Mouse (Mus musculus) forebrain, embryonic 13.5 days (tissue): ENCODE data around the gene Cdkn2aipnl. TPM values are rescaled to one million over a fixed set of nuclear protein-coding genes. Genes with fewer than 3 reads are reported as not detected.

Experiments used
- ATAC-seq: fragments of 200-750 bp; cut with Nextera tagmentation; 2 replicates; pipeline ENCODE4 v1.8.0; 2017
- H3K27ac ChIP-seq: fragments of 300-500 bp; sonication (generic); 2 replicates; pipeline ENCODE4 v1.5.1; 2015; ENCODE audit warnings: inconsistent platforms, mild to moderate bottlenecking, moderate library complexity
- H3K27me3 ChIP-seq: fragments of 300-500 bp; sonication (generic); 2 replicates; pipeline ENCODE4 v1.6.1; 2015; ENCODE audit warnings: mild to moderate bottlenecking, inconsistent platforms
- H3K36me3 ChIP-seq: fragments of 300-500 bp; sonication (generic); 2 replicates; pipeline ENCODE4 v1.6.1; 2015; ENCODE audit warnings: mild to moderate bottlenecking, inconsistent platforms; ENCODE audit not compliant: poor library complexity, severe bottlenecking
- H3K4me1 ChIP-seq: fragments of 300-500 bp; sonication (generic); 2 replicates; pipeline ENCODE4 v1.6.1; 2015; ENCODE audit warnings: inconsistent platforms
- H3K4me2 ChIP-seq: fragments of 300-500 bp; sonication (generic); 2 replicates; pipeline ENCODE4 v1.6.1; 2015; ENCODE audit warnings: inconsistent platforms, mild to moderate bottlenecking, moderate library complexity
- H3K4me3 ChIP-seq: fragments of 300-500 bp; sonication (generic); 2 replicates; pipeline ENCODE4 v1.5.1; 2015; ENCODE audit warnings: mild to moderate bottlenecking, inconsistent platforms
- H3K9ac ChIP-seq: fragments of 300-500 bp; sonication (generic); 2 replicates; pipeline ENCODE4 v1.6.1; 2015; ENCODE audit warnings: mild to moderate bottlenecking, inconsistent platforms
- H3K9me3 ChIP-seq: fragments of 300-500 bp; sonication (generic); replicated peaks from 2 replicates; pipeline ENCODE4 v1.6.1; 2016; ENCODE audit warnings: inconsistent platforms
- WGBS: fragments of 180-500 bp; shearing (Covaris S2); methylation state at CpG from one replicate; pipeline ENCODE4 v1.1.7; 2015; 5-methylcytosine and 5-hydroxymethylcytosine counted together
- polyA plus RNA-seq: library from polyadenylated mRNA; unstranded; fragments of >200 nt; fragmentation: Nextera tagmentation; extraction: Ambion mirVana; gene quantifications from 2 replicates; pipeline ENCODE4 v1.2.1, GENCODE M21; 2015

Gene Cdkn2aipnl
- polyA plus RNA-seq, 1 experiment from 2014 or later: 114 TPM

DNA sequence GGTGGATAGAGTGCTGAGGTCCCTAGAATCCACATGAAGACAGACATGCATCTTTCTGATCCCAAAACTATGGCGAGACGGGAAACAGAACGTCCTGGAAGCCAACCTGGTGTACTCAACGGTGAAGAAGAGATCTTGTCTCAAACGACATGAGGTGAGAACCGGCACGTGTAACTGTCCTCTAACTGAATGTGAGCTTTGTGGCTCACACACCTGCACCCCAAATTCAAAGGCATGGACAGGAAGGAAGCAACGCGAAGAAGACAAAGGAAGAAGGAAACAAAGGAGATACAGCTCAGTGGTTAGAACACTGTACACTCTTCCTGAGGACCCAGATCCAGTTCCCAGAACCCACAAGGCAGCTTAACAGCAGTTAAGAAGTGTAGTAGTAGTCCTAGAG, 17.5 kb upstream of the Cdkn2aipnl start:
- no peak overlapping the region for H3K27ac ChIP-seq
- H3K9me3 ChIP-seq: no peaks in the 10 kb centered on the region
- no peak overlapping the region for H3K4me2 ChIP-seq
- H3K9ac ChIP-seq: no peak overlapping the region
- no peaks in the 10 kb centered on the region for H3K36me3 ChIP-seq
- 90% methylated on average over 9 of the region's 9 CpGs for WGBS
- ATAC-seq: no peak
- no peak overlapping the region for H3K4me3 ChIP-seq
- no peaks in the 10 kb centered on the region for H3K4me1 ChIP-seq
- no peaks in the 10 kb centered on the region for H3K27me3 ChIP-seq

DNA sequence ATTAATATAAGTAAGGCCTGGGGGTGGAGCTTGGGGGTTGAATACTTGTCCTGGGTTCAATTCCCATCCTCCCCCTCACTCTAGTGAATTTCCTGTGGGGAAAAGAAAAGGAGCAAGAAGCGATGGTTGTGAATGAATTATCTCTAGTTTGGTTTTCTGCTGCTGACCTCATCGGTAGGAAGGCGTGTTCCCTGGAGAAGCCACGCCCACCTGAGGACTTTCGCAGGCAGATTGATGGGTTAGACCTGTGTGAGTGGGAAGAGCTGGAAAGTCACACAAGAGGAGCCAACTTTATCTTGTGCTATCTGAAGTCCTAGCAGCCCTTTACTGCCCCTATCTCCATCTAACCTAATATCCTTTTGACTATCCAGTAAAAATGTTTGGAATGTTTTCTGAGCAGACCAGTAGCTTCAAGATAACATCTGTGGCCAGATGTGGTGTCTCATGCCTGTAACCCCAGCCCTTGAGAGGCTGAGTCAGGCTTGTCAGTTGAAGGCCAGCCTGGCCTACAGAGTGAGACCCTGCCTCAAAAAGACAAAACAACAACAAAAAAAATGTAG, 15.5 kb upstream of the Cdkn2aipnl start:
- H3K4me3 ChIP-seq: no peak overlapping the region
- no peaks in the 10 kb centered on the region for H3K36me3 ChIP-seq
- ATAC-seq: no peak
- WGBS: 63% methylated on average over 5 of the region's 5 CpGs
- no peak overlapping the region for H3K4me2 ChIP-seq
- H3K9me3 ChIP-seq: no peaks in the 10 kb centered on the region
- no peak overlapping the region for H3K9ac ChIP-seq
- no peaks in the 10 kb centered on the region for H3K4me1 ChIP-seq
- H3K27me3 ChIP-seq: no peaks in the 10 kb centered on the region
- H3K27ac ChIP-seq: no peak overlapping the region

DNA sequence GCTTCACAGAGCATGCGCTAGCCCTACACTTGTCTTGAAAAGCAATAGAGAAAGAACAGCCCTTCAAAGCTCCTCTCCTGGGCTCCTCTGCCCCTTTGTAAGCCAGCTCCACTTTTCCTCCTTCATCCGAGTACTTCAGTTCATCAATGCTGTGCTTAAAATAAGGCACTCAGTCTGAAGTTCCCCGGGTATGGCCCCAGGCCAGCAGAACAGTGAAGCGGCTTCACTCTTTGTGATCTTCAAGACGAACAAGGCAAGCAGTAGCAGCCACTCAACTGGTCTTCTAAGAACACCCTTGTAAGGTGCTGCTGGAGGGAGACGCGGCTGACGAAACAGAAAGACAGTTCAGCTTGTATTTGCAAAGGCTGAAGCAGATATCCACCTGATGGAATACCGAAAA, 11.3 kb upstream of the Cdkn2aipnl start:
- Histone ChIP-seq H3K4me1 (no peaks in the 10 kb centered on the region), H3K9ac (no peak overlapping the region), H3K4me2 (no peak overlapping the region), H3K4me3 (no peak overlapping the region), H3K36me3 (no peaks in the 10 kb centered on the region), H3K9me3 (no peaks in the 10 kb centered on the region), H3K27ac (no peak overlapping the region), H3K27me3 (no peaks in the 10 kb centered on the region)
- ATAC-seq: no peak
- WGBS: 77% methylated on average over 9 of the region's 9 CpGs

DNA sequence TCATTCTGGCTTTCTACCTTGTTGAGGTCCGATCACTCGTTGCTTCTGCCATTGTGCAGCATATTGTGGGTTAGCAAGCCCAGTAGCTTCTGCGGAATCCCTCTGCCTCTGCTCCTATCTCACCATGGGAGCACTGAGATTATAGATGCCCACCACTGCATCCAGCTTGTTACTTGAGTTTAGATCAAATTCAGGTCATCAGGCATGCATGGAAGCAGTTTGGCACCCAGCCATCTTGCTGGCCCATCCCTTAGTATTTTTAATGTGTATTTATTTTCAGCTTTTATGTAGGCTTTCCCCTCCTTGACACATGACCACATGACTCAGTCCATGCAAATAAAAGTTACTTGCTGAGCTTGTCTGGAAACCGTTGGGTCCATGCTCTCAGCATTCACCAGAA, 9.7 kb upstream of the Cdkn2aipnl start:
- Histone ChIP-seq H3K4me2 (no peak overlapping the region), H3K9ac (no peak overlapping the region), H3K4me1 (no peaks in the 10 kb centered on the region), H3K27ac (no peak overlapping the region), H3K9me3 (no peaks in the 10 kb centered on the region), H3K4me3 (no peak overlapping the region), H3K27me3 (no peaks in the 10 kb centered on the region), H3K36me3 (no peaks in the 10 kb centered on the region)
- no peak for ATAC-seq
- WGBS: 84% methylated on average over 4 of the region's 4 CpGs

DNA sequence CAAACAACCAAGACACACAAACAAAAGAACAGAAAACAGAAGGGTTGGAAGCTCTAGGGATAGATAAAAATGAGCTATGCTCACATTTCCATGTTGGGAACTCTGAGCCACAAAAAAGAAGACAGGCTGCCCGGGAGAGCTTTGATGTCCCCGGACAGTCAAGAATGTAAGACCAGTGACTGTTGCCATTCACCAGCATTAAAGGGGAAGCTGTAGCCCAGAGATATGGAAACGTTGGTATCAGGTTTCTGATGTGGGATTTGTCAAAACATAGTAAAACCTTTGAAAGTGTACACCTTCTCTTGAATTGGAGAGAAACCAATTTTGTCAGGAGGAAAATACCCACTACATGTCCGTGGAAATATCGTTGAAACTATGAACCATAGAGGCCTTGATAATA, 8.0 kb upstream of the Cdkn2aipnl start:
- Histone ChIP-seq H3K27ac (no peak overlapping the region), H3K4me2 (no peak overlapping the region), H3K4me1 (no peaks in the 10 kb centered on the region), H3K27me3 (no peaks in the 10 kb centered on the region), H3K36me3 (no peaks in the 10 kb centered on the region), H3K9me3 (no peaks in the 10 kb centered on the region), H3K4me3 (no peak overlapping the region), H3K9ac (no peak overlapping the region)
- no peak for ATAC-seq
- 92% methylated on average over 5 of the region's 5 CpGs for WGBS

DNA sequence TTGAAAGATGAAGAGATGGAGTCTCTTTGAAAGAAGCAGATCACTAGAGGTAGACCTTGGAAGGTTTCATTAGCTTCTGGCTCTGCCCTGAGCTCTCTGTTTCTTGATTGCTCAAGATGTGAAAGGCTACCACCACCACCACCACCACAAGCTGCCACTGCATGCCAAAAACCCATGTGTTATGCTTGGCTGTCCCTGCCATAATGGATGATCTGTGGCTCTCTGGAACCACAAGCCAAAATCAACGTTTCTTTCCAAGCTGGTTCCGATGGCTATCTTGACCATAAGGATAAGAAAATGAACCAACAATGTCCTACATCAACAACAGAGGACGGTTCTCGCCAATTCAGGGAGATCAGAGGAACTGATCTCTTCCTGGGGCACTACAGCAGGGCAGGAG, 7.4 kb upstream of the Cdkn2aipnl start:
- Histone ChIP-seq H3K9me3 (no peaks in the 10 kb centered on the region), H3K27ac (no peak overlapping the region), H3K4me2 (no peak overlapping the region), H3K9ac (no peak overlapping the region), H3K4me1 (no peaks in the 10 kb centered on the region), H3K27me3 (no peaks in the 10 kb centered on the region), H3K4me3 (no peak overlapping the region), H3K36me3 (no peaks in the 10 kb centered on the region)
- 94% methylated on average over 4 of the region's 4 CpGs for WGBS
- ATAC-seq: no peak

DNA sequence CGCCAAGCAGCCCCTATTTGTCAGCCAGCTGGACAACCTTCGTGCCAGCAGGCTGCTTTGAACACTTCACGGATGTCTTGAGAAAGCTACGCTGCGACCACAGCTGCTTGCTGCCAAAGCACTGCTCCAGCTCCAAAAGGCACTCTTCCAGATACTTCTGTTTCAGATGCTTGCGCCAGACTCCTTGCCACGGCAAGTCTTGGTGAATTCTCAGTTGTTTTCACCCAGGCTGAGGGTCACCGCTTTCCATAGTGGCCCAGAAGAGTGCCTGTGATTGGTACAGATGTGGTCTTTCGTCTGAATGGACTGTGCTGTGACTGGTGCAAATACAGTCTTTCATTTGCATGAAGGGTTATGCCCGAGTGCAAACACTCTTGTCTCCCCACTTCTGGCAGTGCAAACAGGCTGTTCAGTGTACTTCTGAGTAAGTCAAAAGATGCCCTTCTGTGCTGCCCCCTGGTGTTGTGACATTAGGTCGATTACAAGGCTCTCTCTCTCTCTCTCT, 6.4 kb upstream of the Cdkn2aipnl start:
- no peak for ATAC-seq
- no peaks in the 10 kb centered on the region for H3K36me3 ChIP-seq
- H3K4me2 ChIP-seq: no peak overlapping the region
- WGBS: 62% methylated on average over 11 of the region's 11 CpGs
- no peaks in the 10 kb centered on the region for H3K9me3 ChIP-seq
- H3K9ac ChIP-seq: no peak overlapping the region
- no peaks in the 10 kb centered on the region for H3K4me1 ChIP-seq
- no peaks in the 10 kb centered on the region for H3K27me3 ChIP-seq
- H3K27ac ChIP-seq: no peak overlapping the region
- H3K4me3 ChIP-seq: no peak overlapping the region

DNA sequence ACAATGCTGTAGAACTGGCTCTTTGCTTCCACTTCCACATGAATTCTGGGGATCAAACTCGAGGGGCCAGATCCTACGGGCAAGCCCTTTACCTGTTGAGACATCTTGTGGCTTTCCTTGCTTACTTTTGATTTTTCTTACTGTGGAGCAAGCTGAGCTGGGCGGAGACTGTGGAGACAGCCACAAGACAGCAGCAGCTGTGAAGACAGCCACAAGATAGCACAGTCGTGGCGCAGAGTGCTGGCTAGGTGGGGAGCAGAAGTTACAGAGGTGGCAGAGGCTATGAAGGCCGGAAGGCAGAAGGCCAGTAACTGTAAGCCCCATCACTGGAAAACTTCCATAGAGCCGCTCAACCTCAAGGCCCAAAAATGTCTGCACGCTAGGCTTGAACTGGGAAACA, 5.7 kb upstream of the Cdkn2aipnl start:
- no peaks in the 10 kb centered on the region for H3K9me3 ChIP-seq
- H3K4me1 ChIP-seq: no peaks in the 10 kb centered on the region
- no peak overlapping the region for H3K4me2 ChIP-seq
- no peak overlapping the region for H3K27ac ChIP-seq
- no peaks in the 10 kb centered on the region for H3K27me3 ChIP-seq
- no peak for ATAC-seq
- WGBS: 94% methylated on average over 8 of the region's 8 CpGs
- H3K36me3 ChIP-seq: no peaks in the 10 kb centered on the region
- H3K9ac ChIP-seq: no peak overlapping the region
- no peak overlapping the region for H3K4me3 ChIP-seq

DNA sequence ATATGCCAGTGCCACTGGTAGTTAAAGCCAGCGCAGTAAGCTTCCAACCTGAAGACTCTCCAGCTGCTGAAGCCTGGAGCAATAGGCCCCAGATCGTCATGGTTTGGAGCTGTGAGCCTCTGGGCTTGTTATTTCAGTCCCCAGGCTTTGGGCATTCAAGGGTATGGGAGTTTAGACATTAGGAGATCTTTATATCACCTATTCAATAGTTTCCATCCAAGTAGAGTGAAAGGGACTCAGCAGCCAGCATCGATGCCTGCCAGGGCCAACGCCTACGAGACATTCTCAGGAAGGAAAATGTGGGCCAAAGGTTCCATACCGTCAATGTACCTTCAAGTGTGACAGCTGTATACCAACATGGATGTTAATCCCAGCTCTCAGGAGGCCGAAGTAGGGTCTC, 5.2 kb upstream of the Cdkn2aipnl start:
- no peaks in the 10 kb centered on the region for H3K36me3 ChIP-seq
- no peaks in the 10 kb centered on the region for H3K27me3 ChIP-seq
- H3K4me3 ChIP-seq: no peak overlapping the region
- no peak overlapping the region for H3K9ac ChIP-seq
- no peak overlapping the region for H3K27ac ChIP-seq
- 92% methylated on average over 7 of the region's 7 CpGs for WGBS
- no peak for ATAC-seq
- H3K4me1 ChIP-seq: no peaks in the 10 kb centered on the region
- H3K9me3 ChIP-seq: no peaks in the 10 kb centered on the region
- H3K4me2 ChIP-seq: no peak overlapping the region

DNA sequence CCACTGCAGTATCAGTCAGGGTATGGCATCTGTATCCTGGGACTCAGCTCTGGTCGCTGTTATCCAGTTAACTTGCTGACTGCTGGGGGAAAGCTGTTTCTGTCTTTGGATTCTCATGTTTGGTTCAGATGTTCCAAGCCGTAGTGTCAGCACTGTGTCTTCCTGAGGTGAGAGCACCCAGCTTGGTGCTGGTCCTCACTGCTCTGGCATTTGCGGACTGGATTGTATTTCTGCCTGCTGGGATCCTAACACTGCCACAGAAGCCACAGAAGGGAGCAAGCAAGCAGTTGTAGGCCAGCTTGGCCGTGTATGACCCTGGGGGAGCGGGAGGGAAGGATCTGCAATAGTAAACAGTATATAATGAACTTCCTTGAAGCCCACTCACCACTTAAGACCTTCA, 810 bp upstream of the Cdkn2aipnl start:
- H3K4me1 ChIP-seq: peaks cover 9% of the 10 kb centered on the region
- H3K27ac ChIP-seq: no peak overlapping the region
- no peak for ATAC-seq
- 81% methylated on average over 5 of the region's 5 CpGs for WGBS
- no peak overlapping the region for H3K4me2 ChIP-seq
- no peaks in the 10 kb centered on the region for H3K27me3 ChIP-seq
- no peak overlapping the region for H3K4me3 ChIP-seq
- H3K9me3 ChIP-seq: no peaks in the 10 kb centered on the region
- no peak overlapping the region for H3K9ac ChIP-seq
- H3K36me3 ChIP-seq: peaks cover 21% of the 10 kb centered on the region

DNA sequence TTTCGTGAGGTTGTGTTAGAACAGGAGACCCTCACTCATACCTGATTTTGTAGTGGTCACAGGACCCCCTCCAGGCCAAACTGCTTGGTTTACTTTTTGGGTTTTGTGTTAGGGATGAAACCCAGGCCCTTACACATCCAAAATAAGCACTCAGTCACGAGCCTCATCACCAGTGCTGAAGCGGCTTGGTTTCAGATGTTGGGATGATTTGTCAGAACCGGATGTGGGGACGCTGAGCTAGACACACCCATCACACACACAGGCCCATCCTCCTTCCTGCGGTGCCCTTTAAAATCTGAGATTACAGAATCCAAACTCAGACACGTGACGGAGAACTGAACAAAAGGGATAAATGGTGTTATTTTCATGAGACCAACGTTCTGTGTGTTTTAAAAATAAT, 1.4 kb downstream of the Cdkn2aipnl start:
- peak overlapping the region; percentile 16; the same call in 1 of the 2 replicates for H3K4me2 ChIP-seq

DNA sequence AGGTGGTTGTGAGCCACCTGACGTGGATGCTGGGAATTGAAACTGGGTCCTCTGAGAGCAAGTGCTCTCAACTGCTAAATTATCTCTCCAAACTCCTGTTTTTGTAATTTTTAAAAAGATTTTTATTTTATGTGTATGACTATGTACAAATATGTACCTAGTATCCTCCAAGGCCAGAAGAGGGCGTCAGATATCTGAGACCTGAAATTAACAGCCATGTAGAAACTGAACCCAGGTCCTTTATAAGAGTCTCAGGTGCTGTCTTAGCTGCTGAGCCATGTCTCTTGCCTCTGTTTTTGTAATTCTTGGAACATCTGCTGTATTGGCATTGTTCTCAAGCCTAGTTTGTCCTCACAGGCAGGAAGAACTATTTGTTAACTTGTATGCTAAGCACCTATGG, 2.0 kb downstream of the Cdkn2aipnl start:
- Histone ChIP-seq H3K27ac (no peak overlapping the region), H3K36me3 (peaks cover 47% of the 10 kb centered on the region), H3K4me3 (no peak overlapping the region), H3K9me3 (no peaks in the 10 kb centered on the region), H3K4me2 (no peak overlapping the region), H3K27me3 (no peaks in the 10 kb centered on the region), H3K9ac (no peak overlapping the region), H3K4me1 (peaks cover 9% of the 10 kb centered on the region)
- WGBS: 87% methylated on average over 2 of the region's 2 CpGs
- ATAC-seq: no peak

More for the DNA sequence above, 1.4 kb downstream of the Cdkn2aipnl start:
- Histone ChIP-seq H3K4me3 (no peak overlapping the region), H3K27me3 (no peaks in the 10 kb centered on the region), H3K9me3 (no peaks in the 10 kb centered on the region), H3K27ac (no peak overlapping the region), H3K9ac (no peak overlapping the region), H3K4me1 (peaks cover 9% of the 10 kb centered on the region), H3K36me3 (peaks cover 43% of the 10 kb centered on the region)
- WGBS: 97% methylated on average over 9 of the region's 9 CpGs
- no peak for ATAC-seq

DNA sequence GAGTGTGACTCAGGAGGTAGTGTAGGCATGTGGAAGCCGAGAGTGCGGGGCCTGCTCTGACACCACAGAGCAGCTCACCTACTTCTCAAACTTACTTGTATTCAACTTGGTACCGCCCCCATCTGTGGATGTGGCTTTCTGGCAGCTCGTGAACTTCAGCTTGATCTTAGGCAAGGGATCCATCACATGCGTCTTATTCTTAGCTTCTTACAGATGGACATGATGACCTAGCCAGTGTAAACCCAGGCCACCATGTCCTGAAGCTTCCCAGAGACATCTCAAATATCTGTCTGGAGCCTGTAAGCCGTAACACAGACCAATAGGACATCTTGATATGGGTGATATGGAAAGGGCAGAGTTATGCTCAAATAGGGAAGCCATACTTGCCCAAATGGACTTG, 4.2 kb downstream of the Cdkn2aipnl start:
- H3K27me3 ChIP-seq: no peaks in the 10 kb centered on the region
- H3K9ac ChIP-seq: no peak overlapping the region
- no peak overlapping the region for H3K4me2 ChIP-seq
- ATAC-seq: no peak
- WGBS: 96% methylated on average over 6 of the region's 6 CpGs
- H3K4me1 ChIP-seq: peaks cover 9% of the 10 kb centered on the region
- H3K4me3 ChIP-seq: no peak overlapping the region
- H3K36me3 ChIP-seq: peaks cover 63% of the 10 kb centered on the region
- no peak overlapping the region for H3K27ac ChIP-seq
- H3K9me3 ChIP-seq: no peaks in the 10 kb centered on the region
